Mouse (Mus musculus) myocyte (in vitro differentiated cells): ENCODE measurements around the gene Nub1.

Experiments
- CEBPB ChIP-seq: IDR thresholded peaks from 2 replicates; pipeline ENCODE4 v1.6.1; 2011; ENCODE audit warnings: mild to moderate bottlenecking, moderate library complexity; ENCODE audit not compliant: poor library complexity, insufficient read depth, severe bottlenecking
- E2F4 ChIP-seq: IDR thresholded peaks from one replicate; pipeline ENCODE4 v1.6.1; 2011; ENCODE audit warnings: mild to moderate bottlenecking, control low read depth, moderate library complexity; ENCODE audit not compliant: insufficient read depth
- MAX ChIP-seq: IDR thresholded peaks from one replicate; pipeline ENCODE4 v1.6.1; 2011; ENCODE audit warnings: low read depth, mild to moderate bottlenecking, control low read depth
- MYOD1 ChIP-seq, 3 experiments: IDR thresholded peaks; one replicate each; pipeline ENCODE4 v1.6.1; 2011; ENCODE audit warnings: control low read depth in 2 of 3, low read depth in 2 of 3, mild to moderate bottlenecking in 2 of 3, moderate library complexity in 1 of 3; ENCODE audit not compliant: insufficient read length in 2 of 3, control insufficient read depth in 1 of 3
- MYOG ChIP-seq, 3 experiments: IDR thresholded peaks; one replicate each; pipeline ENCODE4 v1.6.1; 2011; ENCODE audit warnings: control low read depth in 2 of 3, low read depth in 2 of 3, mild to moderate bottlenecking in 2 of 3; ENCODE audit not compliant: insufficient read length in 2 of 3, control insufficient read depth in 1 of 3, insufficient read depth in 1 of 3
- POLR2A ChIP-seq: IDR thresholded peaks from one replicate; pipeline ENCODE4 v1.6.1; 2011; ENCODE audit warnings: low read depth, mild to moderate bottlenecking, control low read depth, moderate library complexity; ENCODE audit not compliant: insufficient read length
- POLR2AphosphoS2 ChIP-seq: IDR thresholded peaks from one replicate; pipeline ENCODE4 v1.6.1; 2011; ENCODE audit warnings: low read depth, control low read depth; ENCODE audit not compliant: insufficient read length
- REST ChIP-seq: IDR thresholded peaks from one replicate; pipeline ENCODE4 v1.6.1; 2011; ENCODE audit warnings: mild to moderate bottlenecking, control low read depth, moderate library complexity; ENCODE audit not compliant: insufficient read depth, insufficient read length
- SRF ChIP-seq: IDR thresholded peaks from one replicate; pipeline ENCODE4 v1.6.1; 2011; ENCODE audit warnings: low read depth; ENCODE audit not compliant: control insufficient read depth, insufficient read length
- TCF12 ChIP-seq: IDR thresholded peaks from one replicate; pipeline ENCODE4 v1.6.1; 2011; ENCODE audit warnings: mild to moderate bottlenecking, control low read depth; ENCODE audit not compliant: poor library complexity, insufficient read depth, severe bottlenecking
- TCF3 ChIP-seq: IDR thresholded peaks from one replicate; pipeline ENCODE4 v1.6.1; 2011; ENCODE audit warnings: low read depth, control low read depth; ENCODE audit not compliant: insufficient read length
- USF1 ChIP-seq: IDR thresholded peaks from one replicate; pipeline ENCODE4 v1.6.1; 2011; ENCODE audit warnings: low read depth, mild to moderate bottlenecking, control low read depth, moderate library complexity

DNA sequence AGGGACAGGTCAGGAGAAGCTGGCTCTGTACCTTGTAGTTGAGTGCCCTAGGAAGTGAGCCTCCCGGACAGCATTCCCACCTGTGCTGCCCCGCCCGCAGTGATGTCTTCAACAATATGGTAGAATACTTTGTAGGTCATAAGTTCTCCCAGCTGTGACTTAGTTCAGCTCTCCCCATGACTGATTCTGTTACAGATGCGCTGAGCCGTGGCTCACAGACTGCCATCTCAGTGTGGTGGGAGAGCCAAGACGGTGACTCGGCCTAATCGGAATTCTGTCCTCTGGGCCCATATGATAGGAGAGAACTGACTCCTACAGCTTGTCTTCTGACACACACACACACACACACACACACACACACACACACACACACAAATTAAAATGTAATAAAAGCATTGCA is 19.3 kb downstream of the Nub1 start:
- TF ChIP-seq POLR2A (no peak), CEBPB (no peak), MAX (no peak), TCF12 (no peak), REST (no peak), USF1 (no peak), TCF3 (no peak), E2F4 (no peak), POLR2AphosphoS2 (no peak), MYOG (IDR thresholded peaks at IDR 0.05; ENCODE audit: control insufficient read depth in 1 of 3, insufficient read depth in 1 of 3, insufficient read length in 2 of 3, low read depth in 2 of 3) (no peak), MYOD1 (IDR thresholded peaks at IDR 0.05; ENCODE audit: control insufficient read depth in 1 of 3, insufficient read length in 2 of 3, low read depth in 2 of 3) (no peak), SRF (no peak)
